Mouse (Mus musculus): Measurements from ENCODE around the gene Capn11. TPM values are rescaled to one million over a fixed set of nuclear protein-coding genes. Genes with fewer than 3 reads are reported as not detected.

Gene Capn11
- total RNA-seq, 1 experiment from 2014 or later: 0.11 TPM

DNA sequence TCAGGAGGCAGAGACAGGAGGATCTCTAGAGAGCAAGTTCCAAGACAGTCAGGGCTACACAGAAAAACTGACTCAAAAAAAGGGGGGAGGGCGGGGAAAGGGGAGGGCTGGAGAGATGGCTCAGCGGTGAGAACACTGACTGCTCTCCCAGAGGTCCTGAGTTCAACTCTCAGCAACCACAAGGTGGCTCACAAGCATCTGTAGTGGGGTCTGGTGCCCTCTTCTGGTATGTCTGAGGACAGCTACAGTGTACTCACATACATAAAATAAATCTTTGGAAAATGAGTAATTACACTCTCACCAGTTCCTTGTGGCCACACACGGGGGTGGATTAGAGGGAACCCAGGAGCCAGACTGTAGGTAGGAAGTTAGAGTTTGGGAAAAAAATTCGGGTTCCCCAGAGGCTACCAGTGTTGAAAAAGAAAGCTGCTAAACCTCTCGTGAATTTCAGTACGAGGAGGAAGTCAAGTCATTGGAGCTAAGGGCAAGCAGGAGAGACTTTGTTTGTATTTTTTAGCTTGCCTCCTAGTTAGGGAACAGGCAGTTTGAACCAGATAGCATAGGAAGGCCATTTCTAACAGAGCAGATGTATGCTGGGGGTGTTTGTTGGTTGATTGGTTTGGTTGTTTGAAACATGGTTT is 76.3 kb downstream of the Capn11 start:
- DNase-seq: no peak

DNA sequence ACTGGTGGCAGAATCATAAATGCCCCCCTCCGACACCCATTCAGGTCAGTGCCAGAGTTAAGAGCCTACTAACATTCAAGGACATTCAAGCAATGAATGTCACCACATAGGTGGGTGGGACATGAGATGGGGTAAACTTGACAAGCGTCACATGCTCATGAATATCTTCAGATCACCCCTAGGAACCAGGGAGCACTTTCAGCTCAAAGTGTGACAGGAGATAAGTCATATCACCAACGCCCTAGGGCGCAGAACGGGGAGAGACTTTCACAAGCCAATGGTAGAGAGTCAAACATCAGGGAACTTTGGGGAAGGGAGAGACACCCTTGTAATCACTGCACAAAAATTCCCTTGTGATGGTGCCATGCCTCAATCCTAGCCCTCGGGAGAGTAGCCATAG is 76.9 kb downstream of the Capn11 start:
- DNase-seq: no peak

DNA sequence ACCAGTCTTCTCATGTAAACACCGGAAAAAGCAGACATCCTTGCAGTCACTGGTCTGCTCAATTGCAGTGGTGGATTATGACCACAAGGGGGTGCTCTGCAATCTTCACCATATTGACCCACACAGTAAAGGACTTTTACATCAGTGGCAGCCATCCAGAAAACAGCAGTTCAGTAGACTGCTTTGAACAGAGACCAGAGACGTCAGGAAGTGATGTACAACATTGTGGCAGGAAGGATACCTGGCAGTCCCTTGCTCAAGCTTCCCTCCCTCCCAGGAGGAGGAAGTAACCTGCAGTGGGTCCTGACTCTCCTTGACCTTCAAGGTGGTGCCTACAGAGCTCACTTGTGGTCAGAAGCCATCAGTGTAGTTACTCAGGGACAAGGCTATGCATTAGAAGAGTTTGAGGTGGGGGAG is 77.5 kb downstream of the Capn11 start:
- peak; percentile 84 for DNase-seq

DNA sequence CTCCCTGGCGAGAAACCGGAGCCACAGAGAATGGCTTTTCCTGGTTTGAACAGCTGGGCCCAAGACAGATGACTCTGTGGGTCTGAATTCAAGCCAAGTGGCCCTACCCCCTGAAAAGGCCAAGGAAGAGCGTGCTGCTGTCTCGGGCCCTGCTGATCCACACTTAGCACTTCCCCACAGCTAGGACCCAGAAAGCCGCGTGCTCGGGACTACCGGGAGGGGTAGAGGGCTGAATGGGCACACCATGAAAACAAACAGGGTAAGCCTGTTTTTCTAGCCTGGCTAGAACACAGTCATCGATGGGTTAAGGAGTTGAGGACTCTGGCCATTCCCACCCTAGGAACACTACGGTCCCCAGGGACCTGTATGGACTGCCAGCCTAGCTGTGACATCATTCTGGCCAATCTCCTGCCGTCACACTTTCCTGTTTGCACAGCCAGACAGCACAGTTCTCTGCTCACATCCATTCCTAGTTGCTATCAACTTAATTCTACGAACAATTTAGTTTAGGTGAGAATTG is 78.1 kb downstream of the Capn11 start:
- peak; percentile 60 for DNase-seq

Other genes with a start within 250 kb of the Capn11 start
- 44.3 and 44.8 TPM in 2 replicates for gene Cdc5l, start 225.6 kb downstream of the Capn11 start, total RNA-seq (2021)
- gene Spats1, start 183.9 kb downstream of the Capn11 start, total RNA-seq (2021): not detected in 2 replicates
- gene Aars2, start 152.5 kb downstream of the Capn11 start, total RNA-seq (2021): 17.2 and 18.7 TPM in 2 replicates
- gene Tcte1, start 135.9 kb downstream of the Capn11 start, total RNA-seq (2021): not detected in 2 replicates
- 0.33 and 1.6 TPM in 2 replicates for gene Tmem151b, start 109.6 kb downstream of the Capn11 start, total RNA-seq (2021)
- 3.6 and 8.7 TPM in 2 replicates for gene Nfkbie, start 103.6 kb downstream of the Capn11 start, total RNA-seq (2021)
- gene Slc35b2, start 95.5 kb downstream of the Capn11 start, total RNA-seq (2021): 54.8 and 56.1 TPM in 2 replicates
- gene Hsp90ab1, start 86.1 kb downstream of the Capn11 start, total RNA-seq (2021): 1,351 and 1,485 TPM in 2 replicates
- gene Slc29a1, start 59.7 kb downstream of the Capn11 start, total RNA-seq (2021): 114 and 140 TPM in 2 replicates
- gene Mymx, start 57.2 kb downstream of the Capn11 start, total RNA-seq (2021): 0.44 TPM in 1 of 2 replicates, not detected in the other
- 119 and 122 TPM in 2 replicates for gene Mrpl14, start 27.0 kb upstream of the Capn11 start, total RNA-seq (2021)
- 45.4 and 48.1 TPM in 2 replicates for gene Tmem63b, start 27.6 kb upstream of the Capn11 start, total RNA-seq (2021)
- gene 1600014C23Rik, start 74.5 kb upstream of the Capn11 start, total RNA-seq (2021): not detected in 2 replicates